Mouse (Mus musculus) kidney, adult 2 months (tissue): ENCODE data around the gene Sco2.
A peak's percentile ranks its signal among the peaks of the same experiment; 100 is the strongest.

Experiments
- CTCF ChIP-seq: fragments of 200-500 bp; conservative IDR thresholded peaks from 2 replicates; pipeline ENCODE4 v1.5.1; 2011; ENCODE audit warnings: low read depth, mild to moderate bottlenecking, control low read depth, low read length, moderate library complexity, mixed read lengths; ENCODE audit not compliant: insufficient read depth, insufficient read length
- POLR2A ChIP-seq: fragments of 200-500 bp; IDR thresholded peaks from one replicate; pipeline ENCODE4 v1.6.1; 2011; ENCODE audit warnings: low read depth, low read length, control low read depth

GRCm38 (mm10) chr15:89355241-89356187, 18.1 kb downstream of the Sco2 start, which contains the start of the genes Lmf2 and Ncaph2:
- no peak for TF ChIP-seq CTCF
- TF ChIP-seq POLR2A, result peak; percentile 14
